ENCODE assay signal across 11 mouse cellular contexts in genomic region chr17:34588767-34589166, GRCm38 (mm10). TPM values are rescaled to one million over a fixed set of nuclear protein-coding genes. Genes with fewer than 3 reads are reported as not detected.
A peak's percentile ranks its signal among the peaks of the same experiment; 100 is the strongest.
DNase-seq lines count a peak whose midpoint lies in the region; ATAC-seq lines count a peak whose summit lies in the region.
"Had no signal": no experiment of that assay in that cellular context is flagged by ENCODE, and none has a peak within 500 bp of the region (broad histone marks: within the 10 kb centered on the region; RNA-seq: fewer than 3 reads in every experiment).

No protein-coding gene starts in this region.

- no peak for ATAC-seq in cerebellum, adult (ENCODE audit: insufficient number of reproducible peaks, low FRiP score, low TSS enrichment)
- ATAC-seq in kidney, embryonic 14.5 days (ENCODE audit: low FRiP score, low TSS enrichment), result no peak

- no peaks in the 10 kb centered on the region for H3K36me3 ChIP-seq in kidney, embryonic 14.5 days (ENCODE audit: control insufficient read depth, insufficient read depth, low read length)
- no peaks in the 10 kb centered on the region for H3K36me3 ChIP-seq in limb, embryonic 10.5 days

- H3K4me1 ChIP-seq in kidney, embryonic 14.5 days (ENCODE audit: control insufficient read depth, insufficient read depth, low read length), result peaks cover 43% of the 10 kb centered on the region
- H3K4me1 ChIP-seq in limb, embryonic 10.5 days, result peaks cover 84% of the 10 kb centered on the region

- DNase-seq in cerebellum, adult 11-12 months, result peak; percentile 54
- DNase-seq in kidney, adult 18-20 months, result no peak
- DNase-seq in 416B (ENCODE audit: low read depth), result peak; percentile 24
- no peak for DNase-seq in limb, embryonic 10.5 days (ENCODE audit: low spot score)
- DNase-seq in ovary, adult 18-20 months (ENCODE audit: low spot score), result no peak
- DNase-seq in MN1 (ENCODE audit: low spot score), result no peak
- DNase-seq: adrenal gland, postnatal 14 days; B cell, adult 2 months; kidney, adult 9 months had no signal

- no peak overlapping the region for H3K9ac ChIP-seq in kidney, embryonic 14.5 days (ENCODE audit: low read depth, low read length)

- H3K9me3 ChIP-seq in kidney, embryonic 14.5 days (ENCODE audit: control insufficient read depth, low read length), result no peaks in the 10 kb centered on the region
- no peaks in the 10 kb centered on the region for H3K9me3 ChIP-seq in limb, embryonic 10.5 days (replicated peaks)

- WGBS in kidney, embryonic 14.5 days, result 56% methylated on average over 3 of the region's 3 CpGs
- 69% methylated on average over 3 of the region's 3 CpGs for WGBS in limb, embryonic 10.5 days

- 0 out of 2 replicates have a peak overlapping the region, but pooled peaks have one; percentile 1 for H3K4me3 ChIP-seq in kidney, embryonic 14.5 days (ENCODE audit: low read length)
- H3K4me3 ChIP-seq in limb, embryonic 10.5 days, result peak overlapping the region; percentile 95

- no peak overlapping the region; the same call in 1 of the 2 replicates for H3K4me2 ChIP-seq in kidney, embryonic 14.5 days (replicated peaks; ENCODE audit: low read depth, low read length)

- no peaks in the 10 kb centered on the region for H3K27me3 ChIP-seq in kidney, embryonic 14.5 days (ENCODE audit: control insufficient read depth, insufficient read depth, low read length)
- no peaks in the 10 kb centered on the region for H3K27me3 ChIP-seq in limb, embryonic 10.5 days (ENCODE audit: low read depth, poor library complexity, severe bottlenecking)

- peak overlapping the region; percentile 100; the same call in 1 of the 2 replicates for H3K27ac ChIP-seq in kidney, embryonic 14.5 days (ENCODE audit: low read depth, low read length)
- peak overlapping the region; percentile 100 for H3K27ac ChIP-seq in limb, embryonic 10.5 days

RNA-seq across cellular contexts. Expression of gene Gpsm3, which starts 0.8 kb away (rescaled TPM):
- 19.3 and 21.4 TPM in 2 replicates for polyA plus RNA-seq in kidney, embryonic 14.5 days (2014; fragmentation: Nextera tagmentation; extraction: Ambion mirVana)
- polyA plus RNA-seq in limb, embryonic 10.5 days (2016; fragmentation: Nextera tagmentation; extraction: Ambion mirVana), result 4.8 and 10.5 TPM in 2 replicates

RNA-seq across cellular contexts. Expression of gene Pbx2, which starts 2.3 kb away (rescaled TPM):
- 17.8 and 20.9 TPM in 2 replicates for polyA plus RNA-seq in kidney, embryonic 14.5 days (2014; fragmentation: Nextera tagmentation; extraction: Ambion mirVana)
- polyA plus RNA-seq in limb, embryonic 10.5 days (2016; fragmentation: Nextera tagmentation; extraction: Ambion mirVana), result 19.9 and 22.5 TPM in 2 replicates

RNA-seq across cellular contexts. Expression of gene Ager, which starts 8.9 kb away (rescaled TPM):
- 5.8 and 6.6 TPM in 2 replicates for polyA plus RNA-seq in kidney, embryonic 14.5 days (2014; fragmentation: Nextera tagmentation; extraction: Ambion mirVana)
- polyA plus RNA-seq in limb, embryonic 10.5 days (2016; fragmentation: Nextera tagmentation; extraction: Ambion mirVana), result 2.6 and 3.6 TPM in 2 replicates

RNA-seq across cellular contexts. Expression of gene Rnf5, which starts 14.7 kb away (rescaled TPM):
- 118 and 139 TPM in 2 replicates for polyA plus RNA-seq in kidney, embryonic 14.5 days (2014; fragmentation: Nextera tagmentation; extraction: Ambion mirVana)
- polyA plus RNA-seq in limb, embryonic 10.5 days (2016; fragmentation: Nextera tagmentation; extraction: Ambion mirVana), result 149 and 162 TPM in 2 replicates

RNA-seq across cellular contexts. Expression of gene Agpat1, which starts 15.3 kb away (rescaled TPM):
- 61.7 and 75.3 TPM in 2 replicates for polyA plus RNA-seq in kidney, embryonic 14.5 days (2014; fragmentation: Nextera tagmentation; extraction: Ambion mirVana)
- polyA plus RNA-seq in limb, embryonic 10.5 days (2016; fragmentation: Nextera tagmentation; extraction: Ambion mirVana), result 51.0 and 55.6 TPM in 2 replicates

Comparison
In these comparisons a context has a peak if more than half of its experiments do, and no peak if none do; other contexts are left out.
1. DNase-seq: peak in cerebellum, adult 11-12 months (single experiment) and 416B (single experiment); none in kidney, adult 18-20 months (single experiment), limb, embryonic 10.5 days (single experiment), ovary, adult 18-20 months (single experiment) and MN1 (single experiment).